Mouse (Mus musculus) megakaryocyte, embryonic 14.5 days (primary cell): ENCODE measurements around the gene Tctex1d2. TPM values are rescaled to one million over a fixed set of nuclear protein-coding genes. Genes with fewer than 3 reads are reported as not detected.

Source experiments
- H3K27me3 ChIP-seq: replicated peaks from 2 replicates; pipeline ENCODE3; 2012; ENCODE audit warnings: inconsistent platforms
- H3K36me3 ChIP-seq: replicated peaks from 2 replicates; pipeline ENCODE3; 2012; ENCODE audit warnings: low read length, inconsistent platforms, mixed read lengths
- H3K4me1 ChIP-seq: 2 replicates; pipeline ENCODE4 v1.6.1; 2012; ENCODE audit warnings: inconsistent platforms
- H3K4me3 ChIP-seq: replicated peaks from 2 replicates; pipeline ENCODE3; 2012; ENCODE audit warnings: moderate library complexity, mild to moderate bottlenecking, inconsistent platforms
- H3K9me3 ChIP-seq: 2 replicates; pipeline ENCODE4 v1.6.1; 2012; ENCODE audit warnings: inconsistent platforms
- FLI1 ChIP-seq: IDR thresholded peaks from 2 replicates; pipeline ENCODE4 v1.6.1; 2012; ENCODE audit warnings: low read length, inconsistent platforms, mixed read lengths
- GATA1 ChIP-seq: IDR thresholded peaks from 3 replicates; pipeline ENCODE4 v1.6.1; 2012; ENCODE audit warnings: mixed read lengths, low read length, inconsistent platforms, borderline replicate concordance
- polyA plus RNA-seq: library from polyadenylated mRNA; stranded (reverse); fragments of >175 nt; gene quantifications from 2 replicates; pipeline ENCODE4 v1.2.3, GENCODE M21; 2012; ENCODE audit warnings: low replicate concordance; ENCODE audit not compliant: insufficient read depth

Tctex1d2 gene
- polyA plus RNA-seq, 1 experiment: not detected

DNA sequence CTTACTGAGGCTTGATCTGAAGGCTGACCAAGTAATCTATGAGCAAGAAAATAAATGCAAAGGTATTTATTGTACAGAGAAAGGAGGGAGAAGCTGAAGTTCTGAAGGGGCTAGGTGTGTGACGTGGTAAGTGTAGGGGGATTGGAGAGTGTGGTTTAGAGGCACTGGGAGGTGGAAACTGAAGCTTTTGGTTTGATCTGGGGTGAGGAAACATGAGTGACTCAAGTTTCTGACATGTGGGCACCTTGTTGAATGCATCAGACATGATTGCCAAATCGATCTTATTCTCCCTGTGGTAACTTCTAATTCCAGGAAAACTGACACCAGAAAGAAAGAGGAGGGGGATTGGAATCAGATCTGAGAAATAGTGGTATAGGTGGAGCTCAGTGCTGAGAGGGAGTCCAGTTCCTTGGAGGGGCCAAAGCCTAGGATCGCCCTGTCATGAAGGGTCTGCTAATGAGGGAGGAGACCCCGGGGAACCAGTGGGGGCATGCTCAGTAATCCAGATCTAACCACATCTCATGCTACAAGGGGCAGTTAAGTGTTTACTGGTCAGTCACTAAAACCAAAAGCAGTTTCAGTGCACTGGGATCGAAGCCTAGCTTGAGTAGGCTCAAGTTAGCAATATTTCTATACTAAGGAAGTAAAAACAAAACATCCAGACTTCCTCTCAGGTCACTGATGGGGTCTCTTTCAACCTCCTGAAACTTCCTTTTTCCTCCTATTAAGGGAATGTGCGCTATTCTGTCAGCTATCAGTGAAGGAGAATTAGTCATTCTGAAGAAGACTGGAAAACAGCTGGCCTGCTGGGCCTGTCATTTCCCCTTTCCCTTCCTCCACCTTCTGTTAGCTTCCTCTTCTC lies 23.6 kb upstream of the Tctex1d2 start:
- peaks cover 25% of the 10 kb centered on the region for H3K36me3 ChIP-seq
- TF ChIP-seq GATA1: no peak
- no peak for TF ChIP-seq FLI1
- no peaks in the 10 kb centered on the region for H3K27me3 ChIP-seq
- peaks cover 41% of the 10 kb centered on the region for H3K4me1 ChIP-seq
- peak overlapping the region; percentile 42 for H3K4me3 ChIP-seq
- H3K9me3 ChIP-seq: no peaks in the 10 kb centered on the region

DNA sequence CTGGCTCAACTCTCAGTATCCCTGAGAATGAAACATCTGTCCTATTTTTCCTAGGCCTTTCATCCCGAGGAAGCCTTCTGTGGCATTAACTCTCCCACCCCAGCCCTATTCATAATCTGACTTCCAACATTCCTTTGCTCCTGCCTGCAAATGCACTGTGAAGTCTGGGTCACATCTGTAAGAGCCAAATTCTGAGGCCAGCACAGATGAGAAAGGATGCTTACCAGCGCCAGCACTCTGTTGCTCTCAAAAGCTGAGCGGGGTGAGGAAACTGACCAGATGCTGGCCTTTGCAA lies 23.0 kb upstream of the Tctex1d2 start:
- H3K4me3 ChIP-seq: no peak overlapping the region
- H3K9me3 ChIP-seq: no peaks in the 10 kb centered on the region
- no peaks in the 10 kb centered on the region for H3K27me3 ChIP-seq
- peaks cover 44% of the 10 kb centered on the region for H3K4me1 ChIP-seq
- TF ChIP-seq GATA1: no peak
- peaks cover 25% of the 10 kb centered on the region for H3K36me3 ChIP-seq

DNA sequence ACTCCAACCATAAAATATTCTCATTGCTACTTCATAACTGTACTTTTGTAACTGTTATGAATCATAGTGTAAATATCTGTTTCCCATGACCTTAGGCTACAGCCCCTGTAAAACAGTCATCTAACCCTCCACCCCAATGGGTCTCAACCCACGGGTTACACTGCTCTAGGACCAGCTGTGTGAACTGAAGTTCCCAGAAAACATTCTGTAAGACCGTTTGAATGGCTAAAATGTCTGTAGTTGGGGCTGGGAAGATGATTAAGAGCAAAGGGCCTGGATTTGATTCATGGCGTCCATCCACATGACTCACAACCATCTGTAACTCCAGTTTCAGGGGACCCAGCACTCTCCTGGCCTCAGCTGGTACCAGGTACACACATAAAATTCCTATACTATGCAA lies 21.3 kb upstream of the Tctex1d2 start:
- peaks cover 11% of the 10 kb centered on the region for H3K36me3 ChIP-seq
- no peaks in the 10 kb centered on the region for H3K27me3 ChIP-seq
- H3K4me1 ChIP-seq: peaks cover 61% of the 10 kb centered on the region
- no peak overlapping the region for H3K4me3 ChIP-seq
- no peaks in the 10 kb centered on the region for H3K9me3 ChIP-seq
- no peak for TF ChIP-seq FLI1
- no peak for TF ChIP-seq GATA1

DNA sequence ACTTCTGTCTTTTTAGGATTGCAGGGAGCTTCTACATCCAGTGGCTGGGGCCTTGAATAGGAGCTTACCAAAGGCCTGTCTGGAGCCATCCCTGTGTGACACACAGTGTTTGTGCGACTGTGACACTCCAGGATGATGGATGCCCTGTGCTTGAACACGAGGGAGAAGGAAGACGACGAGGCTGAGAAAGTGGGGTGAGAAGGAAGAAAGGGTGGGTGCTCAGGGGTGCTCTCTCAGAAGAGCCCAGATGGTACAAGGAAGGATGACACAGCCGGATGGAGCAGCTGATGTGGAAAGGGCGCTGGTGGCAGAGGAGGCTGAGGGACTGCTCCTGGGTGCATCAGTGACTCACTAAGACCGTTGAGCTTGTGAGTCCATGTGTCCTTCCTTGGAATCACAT lies 19.2 kb upstream of the Tctex1d2 start, which contains the start of gene Tm4sf19:
TSS of gene Tm4sf19 (plus strand) at position 240 of the 400 bp plus-strand sequence.
- TF ChIP-seq FLI1 (no peak), GATA1 (no peak)
- H3K4me1 ChIP-seq: peaks cover 57% of the 10 kb centered on the region
- no peaks in the 10 kb centered on the region for H3K27me3 ChIP-seq
- H3K36me3 ChIP-seq: peaks cover 7% of the 10 kb centered on the region
- H3K9me3 ChIP-seq: no peaks in the 10 kb centered on the region
- peak within 1 kb of the TSS; percentile 74 for H3K4me3 ChIP-seq

- Histone ChIP-seq H3K4me3 (no peak overlapping the region), H3K4me1 (peaks cover 48% of the 10 kb centered on the region), H3K36me3 (peaks cover 15% of the 10 kb centered on the region), H3K9me3 (peaks cover 3% of the 10 kb centered on the region; the same call in 1 of the 2 replicates), H3K27me3 (peaks cover 2% of the 10 kb centered on the region)
- TF ChIP-seq FLI1: no peak
Measured at GRCm38 (mm10) chr16:32401335-32401965, 18.1 kb upstream of the Tctex1d2 start.

- peaks cover 47% of the 10 kb centered on the region for H3K4me1 ChIP-seq
- no peak overlapping the region for H3K4me3 ChIP-seq
- H3K36me3 ChIP-seq: peaks cover 15% of the 10 kb centered on the region
- TF ChIP-seq FLI1 (no peak), GATA1 (no peak)
- peaks cover 6% of the 10 kb centered on the region for H3K27me3 ChIP-seq
- H3K9me3 ChIP-seq: peaks cover 3% of the 10 kb centered on the region; the same call in 1 of the 2 replicates
Measured at GRCm38 (mm10) chr16:32402818-32403217, 16.7 kb upstream of the Tctex1d2 start.

GRCm38 (mm10) chr16:32405716-32406115 lies 13.8 kb upstream of the Tctex1d2 start:
- Histone ChIP-seq H3K4me3 (no peak overlapping the region), H3K4me1 (peaks cover 42% of the 10 kb centered on the region), H3K9me3 (peaks cover 3% of the 10 kb centered on the region; the same call in 1 of the 2 replicates), H3K36me3 (peaks cover 15% of the 10 kb centered on the region), H3K27me3 (peaks cover 6% of the 10 kb centered on the region)
- TF ChIP-seq GATA1 (no peak), FLI1 (no peak)

GRCm38 (mm10) chr16:32406671-32407070 lies 12.8 kb upstream of the Tctex1d2 start:
- peaks cover 7% of the 10 kb centered on the region for H3K36me3 ChIP-seq
- peaks cover 32% of the 10 kb centered on the region for H3K4me1 ChIP-seq
- H3K4me3 ChIP-seq: no peak overlapping the region
- H3K9me3 ChIP-seq: peaks cover 3% of the 10 kb centered on the region; the same call in 1 of the 2 replicates
- peaks cover 6% of the 10 kb centered on the region for H3K27me3 ChIP-seq
- TF ChIP-seq GATA1: no peak
- no peak for TF ChIP-seq FLI1

GRCm38 (mm10) chr16:32407730-32408129 lies 11.8 kb upstream of the Tctex1d2 start:
- TF ChIP-seq GATA1 (no peak), FLI1 (no peak)
- Histone ChIP-seq H3K27me3 (peaks cover 6% of the 10 kb centered on the region), H3K9me3 (peaks cover 3% of the 10 kb centered on the region; the same call in 1 of the 2 replicates), H3K36me3 (peaks cover 7% of the 10 kb centered on the region), H3K4me1 (peaks cover 21% of the 10 kb centered on the region), H3K4me3 (no peak overlapping the region)

DNA sequence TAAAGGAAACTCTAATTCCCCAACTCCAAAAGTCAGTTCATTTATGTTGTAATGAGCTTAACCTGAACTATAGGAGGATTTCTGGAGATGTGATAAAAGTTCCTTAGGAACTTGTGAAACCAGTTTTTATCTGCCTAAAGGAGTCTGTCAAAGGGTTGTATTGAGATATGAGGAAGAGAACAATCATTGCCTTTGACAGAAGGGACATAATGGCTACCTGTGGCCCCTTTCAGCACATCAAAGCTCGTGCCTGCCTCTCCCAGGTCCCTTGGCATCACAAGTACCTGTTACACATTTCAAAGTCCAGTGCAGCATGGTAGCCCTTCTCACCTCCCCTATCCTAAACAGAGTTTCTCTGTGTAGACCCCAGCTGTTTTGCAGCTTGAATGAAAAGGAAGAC lies 2.0 kb upstream of the Tctex1d2 start:
- no peak overlapping the region for H3K4me3 ChIP-seq
- peaks cover 47% of the 10 kb centered on the region for H3K4me1 ChIP-seq
- H3K36me3 ChIP-seq: peaks cover 31% of the 10 kb centered on the region
- no peaks in the 10 kb centered on the region for H3K27me3 ChIP-seq
- TF ChIP-seq GATA1 (no peak), FLI1 (no peak)
- peaks cover 26% of the 10 kb centered on the region for H3K9me3 ChIP-seq
